Mouse (Mus musculus) CH12.LX (cell line): ENCODE data around the gene Hunk. TPM values are rescaled to one million over a fixed set of nuclear protein-coding genes. Genes with fewer than 3 reads are reported as not detected.

Experiments
- DNase-seq: peaks from one replicate; pipeline ENCODE4 v3.0.0-alpha.2; 2013; ENCODE audit errors: extremely low read depth
- H3K27ac ChIP-seq: 2 replicates; pipeline ENCODE4 v1.5.1; 2012; ENCODE audit warnings: low read depth, mild to moderate bottlenecking, control low read depth, moderate library complexity; ENCODE audit not compliant: insufficient read depth
- H3K27me3 ChIP-seq: replicated peaks from 2 replicates; pipeline ENCODE3; 2012; ENCODE audit warnings: inconsistent platforms
- H3K36me3 ChIP-seq, 2 experiments: replicated peaks in 1 of 2; 2 replicates each; pipeline versions ENCODE3 to v1.6.1; 2012; ENCODE audit warnings: inconsistent platforms in 1 of 2, low read length in 1 of 2, mild to moderate bottlenecking in 1 of 2, mixed read lengths in 1 of 2, moderate library complexity in 1 of 2; ENCODE audit not compliant: control insufficient read depth in 1 of 2, insufficient read depth in 1 of 2
- H3K4me1 ChIP-seq, 2 experiments: 2 replicates each; pipeline ENCODE4 v1.6.1; 2012; ENCODE audit warnings: inconsistent platforms in 1 of 2, moderate library complexity in 1 of 2; ENCODE audit not compliant: insufficient read depth in 2 of 2, control insufficient read depth in 1 of 2
- H3K4me2 ChIP-seq: 2 replicates; pipeline ENCODE4 v1.6.1; 2012; ENCODE audit warnings: low read depth, mild to moderate bottlenecking, control low read depth; ENCODE audit not compliant: poor library complexity, insufficient read depth, severe bottlenecking
- H3K4me3 ChIP-seq, 3 experiments: fragments of 150-350 bp in 1 of 3; sonication (generic) in 1 of 3; replicated peaks in 1 of 3; 2 replicates each; pipeline versions ENCODE3 to v1.5.1; 2011 to 2012; ENCODE audit warnings: low read depth in 2 of 3, low read length in 2 of 3, mild to moderate bottlenecking in 2 of 3, moderate library complexity in 2 of 3, control low read depth in 1 of 3, improper control_type of control experiment in 1 of 3, inconsistent platforms in 1 of 3, mixed read lengths in 1 of 3; ENCODE audit not compliant: poor library complexity in 1 of 3
- H3K79me2 ChIP-seq: replicated peaks from 2 replicates; pipeline ENCODE4 v1.6.1; 2012; ENCODE audit warnings: mild to moderate bottlenecking, moderate library complexity; ENCODE audit not compliant: control insufficient read depth, poor library complexity, insufficient read depth, severe bottlenecking; ENCODE audit errors: extremely low read depth
- H3K9ac ChIP-seq: 2 replicates; pipeline ENCODE4 v1.6.1; 2012; ENCODE audit warnings: low read depth, mild to moderate bottlenecking, control low read depth, moderate library complexity; ENCODE audit not compliant: insufficient read depth
- H3K9me3 ChIP-seq: replicated peaks from 2 replicates; pipeline ENCODE3; 2012; ENCODE audit warnings: low read length, inconsistent platforms, mixed read lengths
- CHD2 ChIP-seq: IDR thresholded peaks from 2 replicates; pipeline ENCODE4 v1.6.1; 2011; ENCODE audit warnings: low read length, improper control_type of control experiment
- EP300 ChIP-seq: IDR thresholded peaks from 2 replicates; pipeline ENCODE4 v1.6.1; 2011; ENCODE audit warnings: low read length, improper control_type of control experiment
- GABPA ChIP-seq: IDR thresholded peaks from 2 replicates; pipeline ENCODE4 v1.6.1; 2012; ENCODE audit warnings: low read depth, low read length, improper control_type of control experiment, inconsistent platforms; ENCODE audit not compliant: insufficient replicate concordance
- MAZ ChIP-seq: IDR thresholded peaks from 2 replicates; pipeline ENCODE4 v1.6.1; 2012; ENCODE audit warnings: low read depth, mild to moderate bottlenecking, inconsistent platforms, low read length, improper control_type of control experiment, moderate library complexity
- MEF2A ChIP-seq: IDR thresholded peaks from 2 replicates; pipeline ENCODE4 v1.6.1; 2014; ENCODE audit warnings: low read depth, mild to moderate bottlenecking, inconsistent platforms, low read length, improper control_type of control experiment, borderline replicate concordance
- MYC ChIP-seq: IDR thresholded peaks from 2 replicates; pipeline ENCODE4 v1.6.1; 2011; ENCODE audit warnings: low read depth, mild to moderate bottlenecking, improper control_type of control experiment, low read length
- PAX5 ChIP-seq: IDR thresholded peaks from 2 replicates; pipeline ENCODE4 v1.6.1; 2012; ENCODE audit warnings: low read length, inconsistent platforms, mixed read lengths
- TCF12 ChIP-seq: IDR thresholded peaks from 2 replicates; pipeline ENCODE4 v1.6.1; 2014; ENCODE audit warnings: low read depth, mild to moderate bottlenecking, inconsistent platforms, low read length, improper control_type of control experiment
- dilution Hi-C: fragments of 300-500 bp; cut with MboI; formaldehyde crosslinking; loops from 2 replicates; pipeline ENCODE4 v1.14.3; 2020; ENCODE audit warnings: low sequenced_read_pairs; ENCODE audit not compliant: extremely low pct_unique_long_range_greater_than_20kb, extremely low pct_ligation_motif_present
- in situ Hi-C: fragments of 300-500 bp; cut with MboI; formaldehyde crosslinking; loops from 3 replicates; pipeline ENCODE4 v1.14.3; 2019; ENCODE audit warnings: low sequenced_read_pairs, low pct_ligation_motif_present, low pct_unique_long_range_greater_than_20kb, mixed read lengths
- polyA plus RNA-seq: library from polyadenylated mRNA; unstranded; fragments of >175 nt; gene quantifications from 2 replicates; pipeline ENCODE4 v1.2.1, GENCODE M21; 2012; ENCODE audit warnings: low read depth; ENCODE audit not compliant: insufficient read length
- total RNA-seq, 2 experiments: library from RNA; depleted of rRNA; stranded (reverse); fragments of 300-350 nt in 1 of 2; fragments of >200 nt in 1 of 2; gene quantifications; 2 replicates each; pipeline ENCODE4 v1.2.3; 2012 to 2014

The Hunk gene
- total and polyA plus RNA-seq, 3 experiments: not detected

DNA sequence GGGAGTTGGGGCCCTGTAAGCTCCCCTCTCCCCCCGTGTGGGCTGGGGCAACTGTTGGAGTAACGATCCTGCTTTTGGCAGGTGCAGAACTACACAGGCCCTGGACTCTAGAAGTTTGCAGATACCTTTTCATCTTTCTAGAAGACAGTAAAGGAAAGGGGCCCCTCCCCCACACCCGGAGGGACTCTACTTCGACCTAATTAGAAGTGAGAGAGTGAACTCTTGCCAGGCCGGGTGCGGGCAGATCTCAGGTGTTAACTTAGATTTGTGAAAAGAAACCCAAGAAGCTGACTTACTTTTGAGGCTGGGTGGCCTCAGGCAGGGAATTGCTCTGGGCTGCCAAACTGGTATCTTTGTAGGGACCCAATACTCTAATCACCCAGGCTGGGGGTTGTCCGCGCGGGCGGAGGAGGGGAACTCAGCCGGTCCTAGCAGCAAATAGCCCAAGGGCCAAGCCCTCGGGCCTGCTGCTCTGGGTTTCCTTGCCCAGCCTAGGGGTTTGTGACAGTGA, 1.4 kb downstream of the Hunk start:
- H3K4me1 ChIP-seq: no peaks in the 10 kb centered on the region
- dilution Hi-C loops: no loop called here
- H3K36me3 ChIP-seq: no peaks in the 10 kb centered on the region
- peaks cover 6% of the 10 kb centered on the region for H3K27me3 ChIP-seq
- in situ Hi-C loops: loop anchor here (25.0 kb wide), 1 partner anchor 325 kb away; no protein-coding TSS in a partner anchor
- TF ChIP-seq MYC (no peak), MAZ (no peak), EP300 (no peak), TCF12 (no peak), GABPA (no peak), CHD2 (no peak)
- H3K4me3 ChIP-seq: no peak overlapping the region
- H3K79me2 ChIP-seq: no peaks in the 10 kb centered on the region
- H3K9me3 ChIP-seq: peaks cover 70% of the 10 kb centered on the region
- H3K4me2 ChIP-seq: no peak overlapping the region
- H3K9ac ChIP-seq: no peak overlapping the region
- no peak overlapping the region for H3K27ac ChIP-seq
- DNase-seq: no peak

DNA sequence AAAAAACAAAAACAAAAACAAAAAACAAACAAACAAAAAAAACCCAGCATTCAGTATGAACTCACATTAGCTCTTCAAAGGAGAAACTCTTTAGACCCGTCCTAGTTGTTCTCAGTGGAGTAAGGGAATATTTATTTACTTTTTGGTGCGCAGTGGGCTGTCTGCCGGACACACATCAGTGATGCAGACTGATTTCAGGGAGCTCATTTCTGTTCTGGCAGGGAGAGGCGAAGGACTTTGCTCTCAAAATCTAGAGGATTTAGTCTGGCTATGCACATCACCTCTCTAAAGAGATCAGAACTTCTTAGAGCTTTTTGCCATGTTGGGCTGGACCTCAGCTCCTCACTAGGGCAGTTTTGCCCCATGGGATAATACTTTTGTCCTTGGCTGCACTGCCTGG, 2.1 kb downstream of the Hunk start:
- Histone ChIP-seq H3K36me3 (no peaks in the 10 kb centered on the region), H3K27me3 (peaks cover 6% of the 10 kb centered on the region), H3K4me1 (no peaks in the 10 kb centered on the region), H3K27ac (no peak overlapping the region), H3K4me2 (no peak overlapping the region), H3K4me3 (no peak overlapping the region), H3K9me3 (peaks cover 67% of the 10 kb centered on the region), H3K9ac (no peak overlapping the region), H3K79me2 (no peaks in the 10 kb centered on the region)
- no peak for TF ChIP-seq PAX5
- dilution Hi-C loops (no loop called here), in situ Hi-C loops (loop anchor here (25.0 kb wide), 1 partner anchor 324 kb away; no protein-coding TSS in a partner anchor)
- no peak for DNase-seq

DNA sequence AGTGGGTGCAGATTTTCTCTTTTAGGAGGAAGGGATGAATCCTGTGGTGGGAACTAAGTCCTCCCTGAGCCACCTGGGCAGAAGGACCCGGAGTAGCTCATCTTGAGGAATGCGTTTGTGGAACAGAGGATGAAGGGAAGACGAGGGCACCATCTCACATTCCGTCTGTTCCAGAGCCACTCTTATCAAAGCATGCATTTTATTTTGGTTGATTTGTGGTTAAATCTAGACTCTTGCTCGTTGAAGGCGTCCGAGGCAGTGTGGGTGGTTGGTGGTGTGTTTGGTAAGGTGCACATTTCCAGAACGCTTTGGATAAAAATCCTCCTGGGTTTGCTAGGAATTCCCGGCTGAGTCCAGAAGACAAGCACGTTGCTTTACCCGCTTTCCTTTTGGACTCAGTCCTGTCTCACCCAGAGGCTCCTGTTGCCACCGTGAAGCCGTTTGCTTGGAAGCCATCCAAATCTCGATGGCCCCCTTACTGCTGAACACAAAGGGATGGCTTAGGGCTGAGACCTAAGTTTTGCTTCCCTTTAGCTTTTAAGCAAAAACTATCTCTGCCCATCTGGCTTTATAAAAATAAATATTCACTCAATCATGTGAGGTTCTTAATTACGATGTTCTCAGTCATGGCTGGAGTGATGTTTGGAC, 3.4 kb downstream of the Hunk start:
- H3K79me2 ChIP-seq: no peaks in the 10 kb centered on the region
- no peak overlapping the region for H3K4me3 ChIP-seq
- no peaks in the 10 kb centered on the region for H3K36me3 ChIP-seq
- peaks cover 7% of the 10 kb centered on the region for H3K27me3 ChIP-seq
- in situ Hi-C loops: loop anchor here (25.0 kb wide), 1 partner anchor 323 kb away; no protein-coding TSS in a partner anchor
- no peak for DNase-seq
- no peak overlapping the region for H3K4me2 ChIP-seq
- H3K9ac ChIP-seq: no peak overlapping the region
- dilution Hi-C loops: no loop called here
- H3K9me3 ChIP-seq: peaks cover 66% of the 10 kb centered on the region
- H3K27ac ChIP-seq: no peak overlapping the region
- H3K4me1 ChIP-seq: no peaks in the 10 kb centered on the region
- TF ChIP-seq EP300 (no peak), MEF2A (no peak)
